Mouse (Mus musculus): ENCODE measurements around the gene Rab32. TPM values are rescaled to one million over a fixed set of nuclear protein-coding genes. Genes with fewer than 3 reads are reported as not detected.
"Not testable (repeated sequence)": the region's sequence is repeated elsewhere in the genome, so short reads cannot be mapped to it uniquely, and the experiment has no call there.

The Rab32 gene
- total RNA-seq (2015) (155 and 175 TPM in 2 replicates), total RNA-seq (2017) (108 and 111 TPM in 2 replicates)

DNA sequence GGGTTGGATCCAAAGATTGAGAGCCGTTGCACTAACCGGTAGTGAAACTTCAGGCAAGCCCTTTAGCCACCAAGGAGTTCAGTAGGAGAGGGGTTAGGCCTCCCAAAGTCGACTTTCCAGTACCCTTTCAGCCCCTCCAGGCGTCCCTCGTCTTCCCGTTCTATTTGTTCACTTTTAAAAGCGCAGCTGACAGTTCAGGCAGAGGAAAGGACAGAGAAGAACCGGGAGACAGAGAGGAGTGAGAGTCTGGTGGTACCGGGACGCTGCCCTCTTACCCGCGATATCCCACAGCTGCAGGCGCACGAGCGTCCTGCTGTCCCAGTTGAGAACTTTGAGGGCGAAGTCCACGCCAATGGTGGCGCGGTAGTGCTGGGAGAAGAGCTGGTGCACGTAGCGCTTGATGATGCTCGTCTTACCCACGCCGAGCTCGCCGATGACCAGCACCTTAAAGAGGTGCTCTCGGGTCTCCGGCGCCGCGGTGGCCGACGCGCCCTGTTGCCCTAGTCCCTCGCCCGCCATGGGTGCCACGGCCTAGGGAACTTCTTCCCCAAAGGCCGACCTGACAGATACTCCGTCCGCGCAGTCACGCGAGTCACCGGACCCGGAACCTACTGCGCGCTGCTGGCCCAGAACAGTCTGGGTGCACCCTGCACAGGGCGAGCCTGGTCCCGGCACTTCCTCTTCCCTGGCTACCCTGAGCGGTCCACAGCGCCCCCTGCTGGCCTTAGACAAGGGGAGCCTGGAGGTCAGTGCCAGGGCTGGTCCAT is at the start of gene Rab32:
TSS of gene Rab32 (minus strand) at position 696 of the 767 bp plus-strand sequence.
- ATAC-seq (ENCODE audit: poor library complexity, severe bottlenecking), result peak; percentile 89

GRCm38 (mm10) chr10:10600771-10601170 is 42.7 kb upstream of the Rab32 start:
- ATAC-seq (ENCODE audit: poor library complexity, severe bottlenecking), result no peak

DNA sequence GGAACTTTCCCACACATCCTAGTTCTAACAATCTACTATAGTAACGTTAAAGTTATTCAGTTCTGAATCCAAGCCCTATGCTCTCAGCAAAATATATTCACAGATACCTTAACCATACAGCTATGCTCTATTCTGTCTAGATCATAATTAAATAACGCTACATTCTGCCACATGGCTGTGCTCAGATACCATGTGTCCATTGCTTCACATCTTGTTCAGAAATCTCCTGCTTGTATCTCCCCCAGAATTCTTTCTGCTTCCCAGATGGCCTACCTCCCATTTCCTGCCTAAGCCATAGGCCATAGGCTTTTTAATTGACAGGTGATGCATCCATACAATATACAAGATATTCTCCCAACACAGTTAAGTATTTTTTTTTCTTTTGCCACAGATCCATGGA is 39.4 kb upstream of the Rab32 start:
- ATAC-seq (ENCODE audit: poor library complexity, severe bottlenecking), result not testable (repeated sequence)

DNA sequence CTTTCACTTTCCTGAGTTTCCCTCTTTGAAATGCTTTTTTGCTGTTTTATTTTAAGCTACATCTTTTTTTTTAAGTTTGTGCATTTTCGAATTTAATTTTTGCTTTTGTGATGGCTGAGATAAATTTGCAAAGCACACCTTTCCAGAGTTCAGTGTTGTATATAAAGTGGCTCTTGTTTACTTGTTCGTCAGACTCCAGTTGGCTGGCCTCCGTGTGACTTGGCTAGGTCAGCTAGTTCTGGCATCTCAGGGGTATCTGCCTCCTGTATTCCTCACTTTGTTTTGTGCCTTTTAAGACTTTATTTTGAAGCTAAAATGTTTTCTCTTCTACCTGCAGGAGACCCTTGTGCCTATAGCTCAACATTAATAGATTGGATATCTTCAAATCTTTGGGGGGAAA is 22.7 kb upstream of the Rab32 start:
- ATAC-seq (ENCODE audit: poor library complexity, severe bottlenecking), result no peak

- no peak for ATAC-seq (ENCODE audit: poor library complexity, severe bottlenecking)
These were observed 21.8 kb upstream of the Rab32 start for GRCm38 (mm10) chr10:10579821-10580220.

- ATAC-seq (ENCODE audit: poor library complexity, severe bottlenecking), result no peak
These were observed 259 bp upstream of the Rab32 start for GRCm38 (mm10) chr10:10558337-10558711.

DNA sequence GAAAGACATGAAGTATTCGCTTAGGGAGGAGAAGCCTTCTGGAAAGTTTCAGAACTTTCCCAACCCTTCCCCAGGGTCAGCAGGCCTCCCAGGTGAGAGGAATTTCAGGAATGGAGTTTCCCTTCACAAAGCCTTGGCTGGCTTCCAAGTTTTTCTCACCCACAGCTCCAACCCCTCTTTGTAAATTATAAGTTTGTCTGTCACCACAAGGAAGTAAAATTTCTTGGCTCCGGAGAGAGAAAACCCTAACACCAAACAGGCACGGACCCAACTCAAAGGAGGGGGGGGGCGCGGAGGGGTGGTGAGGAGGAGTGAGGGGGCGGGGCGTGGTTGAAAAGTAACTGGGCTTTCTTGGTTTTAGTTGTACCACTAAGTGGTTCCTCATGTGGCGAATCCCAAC is 980 bp downstream of the Rab32 start:
- peak; percentile 28 for ATAC-seq (ENCODE audit: poor library complexity, severe bottlenecking)

DNA sequence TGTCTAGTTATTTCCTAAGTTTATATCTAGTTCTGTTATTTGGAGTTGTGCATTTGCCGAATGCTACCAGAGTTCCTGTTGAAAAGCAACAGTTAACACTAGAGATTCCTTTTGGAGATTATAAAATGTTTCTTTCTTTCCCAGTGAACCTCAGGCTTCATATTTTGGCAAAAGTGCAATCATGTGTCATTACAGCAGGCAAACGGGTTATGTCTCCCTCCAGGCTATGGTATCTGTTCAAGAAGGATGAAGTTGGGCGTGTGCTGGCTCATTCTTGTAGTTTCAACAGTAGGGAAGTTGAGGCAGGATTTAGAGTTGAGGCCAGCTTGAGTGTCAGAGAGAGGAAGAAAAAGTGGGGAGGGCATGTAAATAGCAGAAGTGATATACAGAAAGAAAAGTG is 2.4 kb downstream of the Rab32 start:
- peak; percentile 21; the same call in 1 of the 2 replicates for ATAC-seq (ENCODE audit: poor library complexity, severe bottlenecking)

GRCm38 (mm10) chr10:10555221-10555620 is 2.8 kb downstream of the Rab32 start:
- peak; percentile 9; the same call in 1 of the 2 replicates for ATAC-seq (ENCODE audit: poor library complexity, severe bottlenecking)

GRCm38 (mm10) chr10:10550134-10550533 is 7.9 kb downstream of the Rab32 start:
- no peak for ATAC-seq (ENCODE audit: poor library complexity, severe bottlenecking)

DNA sequence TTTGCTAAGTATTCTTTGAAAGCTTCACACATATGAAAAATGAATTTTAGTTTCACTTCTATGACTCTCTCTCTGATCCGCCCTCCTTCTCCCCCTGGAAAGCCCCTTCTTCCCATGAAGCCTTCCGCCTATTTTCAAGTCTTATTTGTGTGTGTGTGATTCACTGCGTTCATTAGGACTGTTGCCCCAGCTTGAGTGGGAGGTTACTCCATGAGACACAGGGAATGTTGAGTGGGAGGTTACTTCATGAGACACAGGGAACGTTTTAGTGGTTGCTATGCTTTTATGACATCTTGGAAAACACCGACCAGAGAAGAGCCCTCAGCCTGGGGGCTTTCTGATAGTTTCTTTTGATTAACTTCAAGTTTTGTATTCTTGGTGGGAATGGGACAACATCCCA is 11.4 kb downstream of the Rab32 start:
- ATAC-seq (ENCODE audit: poor library complexity, severe bottlenecking), result no peak

DNA sequence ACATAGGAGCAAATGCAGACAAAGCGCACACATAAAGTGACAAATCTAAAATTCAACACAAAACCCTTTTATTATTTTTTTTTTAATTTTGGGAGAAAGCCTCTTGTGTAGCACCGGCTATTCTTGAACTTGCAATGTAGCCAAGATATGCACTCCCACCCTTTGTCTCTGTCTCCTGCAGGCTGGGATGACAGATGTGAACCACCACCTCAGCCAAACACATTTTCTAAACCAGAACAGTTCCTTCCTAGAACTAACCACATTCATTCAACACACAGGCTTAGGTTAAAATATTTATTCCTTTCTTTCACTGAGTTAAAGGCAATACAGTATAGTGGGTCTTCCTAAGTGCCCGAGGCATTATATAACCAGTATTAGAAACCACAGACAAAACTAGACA is 13.1 kb downstream of the Rab32 start:
- ATAC-seq (ENCODE audit: poor library complexity, severe bottlenecking), result no peak

Other genes starting within 250 kb of the Rab32 start
- gene Adgb, start 85.9 kb downstream of the Rab32 start, total RNA-seq (2015), result 0.27 and 1.4 TPM in 2 replicates
- gene Adgb, start 85.9 kb downstream of the Rab32 start, total RNA-seq (2017), result 0.40 and 0.53 TPM in 2 replicates
- not detected in 2 replicates for gene Gm10944, start 123.1 kb upstream of the Rab32 start, total RNA-seq (2015)
- gene Gm10944, start 123.1 kb upstream of the Rab32 start, total RNA-seq (2017), result not detected in 2 replicates